Mouse (Mus musculus): ENCODE measurements around the gene Abhd16b. TPM values are rescaled to one million over a fixed set of nuclear protein-coding genes. Genes with fewer than 3 reads are reported as not detected.
"Not testable (repeated sequence)": the region's sequence is repeated elsewhere in the genome, so short reads cannot be mapped to it uniquely, and the experiment has no call there.

The Abhd16b gene
- total RNA-seq, 2 experiments from 2014 or later, result not detected

DNA sequence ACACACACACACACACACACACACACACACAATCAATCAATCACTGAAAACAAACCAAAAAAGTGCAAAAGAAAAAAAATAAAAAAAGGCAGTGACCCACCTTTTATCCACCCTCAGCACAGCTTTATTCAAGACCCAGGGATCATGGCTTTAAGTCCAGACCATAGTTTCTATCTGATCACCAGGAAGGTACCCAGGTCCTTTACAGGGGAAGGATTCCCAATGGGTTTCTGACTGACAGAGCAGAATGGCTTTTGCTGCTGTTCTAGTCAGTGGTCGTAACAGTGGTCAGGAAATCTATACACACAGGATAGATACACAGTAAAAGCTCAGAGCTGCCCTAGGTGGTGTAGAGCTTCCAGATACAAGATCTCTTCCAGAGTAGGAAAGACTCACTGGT lies 7.3 kb upstream of the Abhd16b start:
- DNase-seq (ENCODE audit: low spot score), result no peak

DNA sequence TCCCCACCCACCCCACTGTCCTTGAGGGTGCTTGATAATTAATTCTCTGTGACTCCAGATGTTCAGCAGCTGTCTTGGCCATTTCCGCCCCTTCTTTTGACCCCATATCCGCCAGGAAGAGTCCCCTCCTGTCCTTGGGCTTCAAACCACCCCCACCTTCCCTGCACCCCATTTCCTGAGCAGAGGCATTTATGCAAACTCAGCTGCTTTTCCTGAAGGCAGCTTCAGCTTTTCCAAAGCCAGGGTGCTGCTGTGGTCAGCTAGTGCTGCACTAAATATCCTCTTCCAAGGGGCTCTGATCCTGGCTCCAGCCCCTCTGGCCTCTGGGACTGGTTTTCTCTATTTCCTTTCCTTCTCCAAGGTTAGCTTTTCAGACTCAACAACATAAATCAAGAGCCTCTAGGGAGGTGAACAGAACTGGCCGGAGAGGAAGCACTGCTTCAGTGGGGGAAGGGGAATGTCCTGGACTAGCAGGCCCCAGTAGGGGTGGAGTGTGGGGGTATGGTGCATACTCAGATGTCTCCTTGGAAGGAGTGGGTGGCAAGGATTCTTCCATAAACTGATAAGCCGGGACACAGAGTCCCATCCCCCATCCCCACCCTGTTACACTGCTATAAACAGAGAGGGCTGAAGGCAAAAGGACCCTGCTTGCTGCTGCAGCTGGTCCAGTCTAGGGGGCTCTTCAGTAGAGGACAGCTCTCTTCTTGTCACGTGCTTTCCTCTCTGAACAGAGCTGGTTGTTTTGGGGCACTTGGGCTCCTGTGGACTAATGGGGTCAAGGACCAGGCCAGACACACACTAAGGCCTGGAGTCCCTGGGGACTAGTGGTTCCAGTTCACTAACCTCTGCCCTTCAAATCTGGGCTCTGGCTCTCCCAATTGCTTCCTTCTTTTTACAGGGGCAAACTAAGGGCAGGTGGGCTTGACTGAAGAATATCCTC lies 5.4 kb upstream of the Abhd16b start:
- DNase-seq (ENCODE audit: low spot score), result peak; percentile 44

DNA sequence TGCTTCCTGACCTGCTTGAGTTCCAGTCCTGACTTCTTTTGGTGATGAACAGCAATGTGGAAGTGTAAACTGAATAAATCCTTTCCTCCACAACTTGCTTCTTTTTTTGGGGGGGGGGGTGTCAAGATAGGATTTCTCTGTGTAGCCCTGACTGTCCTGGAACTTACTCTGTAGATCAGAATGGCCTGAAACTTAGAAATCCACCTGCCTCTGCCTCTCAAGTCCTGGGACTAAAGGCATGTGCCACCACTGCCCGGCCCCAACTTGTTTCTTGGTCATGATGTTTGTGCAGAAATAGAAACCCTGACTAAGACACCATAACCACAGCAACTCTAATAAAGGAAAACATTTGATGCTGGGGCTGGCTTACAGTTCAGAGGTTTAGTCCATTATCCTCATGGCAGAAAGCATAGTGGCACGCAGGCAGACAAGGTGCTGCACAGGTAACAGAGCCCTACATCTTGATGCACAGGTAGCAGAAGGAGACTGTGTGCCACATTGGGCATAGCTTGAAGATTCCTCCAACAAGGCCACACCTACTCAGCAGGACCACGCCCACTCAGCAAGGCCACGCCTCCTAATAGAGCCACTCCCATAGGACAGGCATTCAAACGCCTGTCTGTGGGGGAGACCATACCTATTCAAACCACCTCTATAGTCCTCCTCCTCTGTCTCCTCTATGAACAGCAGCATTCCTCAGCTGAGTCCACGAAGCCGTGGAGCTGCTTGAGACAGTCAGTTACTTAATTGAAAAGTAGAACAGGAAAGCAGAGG lies 1.4 kb upstream of the Abhd16b start:
- DNase-seq (ENCODE audit: low spot score), result no peak

DNA sequence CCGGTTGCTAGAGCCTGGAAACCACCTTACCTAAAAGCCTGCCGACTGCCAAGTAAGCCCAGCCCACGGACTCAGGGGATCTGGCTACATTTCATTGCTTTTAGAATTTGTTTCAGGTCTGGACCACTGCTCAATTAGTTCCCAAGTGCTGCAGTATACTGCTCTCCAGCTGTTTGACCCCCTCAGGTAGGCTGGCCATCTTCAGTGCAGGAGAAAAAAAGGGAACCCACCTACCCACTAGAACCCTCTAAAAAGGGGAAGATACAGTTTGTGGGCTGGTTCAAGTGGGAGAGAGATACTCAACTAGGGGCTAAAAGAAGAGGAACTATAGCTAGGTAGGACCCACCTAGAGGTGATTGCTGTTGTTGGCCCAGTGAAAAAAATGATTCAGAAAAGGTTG lies 800 bp upstream of the Abhd16b start:
- no peak for DNase-seq (ENCODE audit: low spot score)

DNA sequence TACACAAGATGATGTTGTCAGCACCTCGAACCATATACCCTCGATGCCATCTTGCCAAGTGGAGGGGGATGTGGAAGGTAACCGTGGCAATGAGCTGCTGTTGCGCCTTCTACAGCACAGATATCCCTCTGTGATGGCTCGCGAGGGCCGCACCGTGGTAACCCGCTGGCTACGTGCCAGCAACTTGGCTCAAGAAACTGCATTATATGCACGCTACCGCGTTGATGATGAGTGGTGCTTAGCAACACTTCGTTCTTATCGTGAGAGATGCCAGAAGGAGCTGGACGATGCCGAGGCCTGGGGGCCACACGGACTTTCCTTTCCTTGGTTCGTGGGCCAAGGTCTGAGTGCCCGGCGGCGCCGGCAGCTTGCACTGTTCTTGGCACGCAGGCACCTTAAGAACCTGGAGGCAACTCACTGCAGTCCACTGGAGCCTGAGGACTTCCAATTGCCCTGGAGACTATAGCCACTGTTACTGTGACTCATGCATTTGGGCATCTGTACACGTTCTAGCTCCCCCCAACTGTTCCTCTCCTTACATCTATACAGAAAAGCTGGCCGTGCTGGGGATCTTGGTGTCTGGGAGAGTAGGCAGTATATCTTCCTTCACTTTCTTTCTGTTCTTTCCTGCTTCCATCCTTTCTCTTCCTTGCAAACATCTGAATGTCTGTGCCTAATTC lies 1.4 kb downstream of the Abhd16b start:
- DNase-seq (ENCODE audit: low spot score), result no peak

DNA sequence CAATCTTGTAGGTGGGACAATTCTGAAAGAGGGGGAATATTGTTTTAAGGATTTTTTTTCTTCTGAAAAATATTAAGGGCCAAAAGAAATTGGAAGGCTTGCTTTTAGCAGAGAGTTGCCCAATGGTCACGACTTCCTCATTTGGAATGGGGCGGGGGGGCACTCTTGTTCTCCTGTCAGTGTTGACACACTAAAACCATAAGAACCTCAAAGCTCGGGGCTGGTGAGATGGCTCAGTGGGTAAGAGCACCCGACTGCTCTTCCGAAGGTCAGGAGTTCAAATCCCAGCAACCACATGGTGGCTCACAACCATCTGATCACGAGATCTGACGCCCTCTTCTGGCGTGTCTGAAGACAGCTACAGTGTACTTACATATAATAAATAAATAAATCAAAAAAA lies 2.8 kb downstream of the Abhd16b start:
- not testable (repeated sequence) for DNase-seq (ENCODE audit: low spot score)

DNA sequence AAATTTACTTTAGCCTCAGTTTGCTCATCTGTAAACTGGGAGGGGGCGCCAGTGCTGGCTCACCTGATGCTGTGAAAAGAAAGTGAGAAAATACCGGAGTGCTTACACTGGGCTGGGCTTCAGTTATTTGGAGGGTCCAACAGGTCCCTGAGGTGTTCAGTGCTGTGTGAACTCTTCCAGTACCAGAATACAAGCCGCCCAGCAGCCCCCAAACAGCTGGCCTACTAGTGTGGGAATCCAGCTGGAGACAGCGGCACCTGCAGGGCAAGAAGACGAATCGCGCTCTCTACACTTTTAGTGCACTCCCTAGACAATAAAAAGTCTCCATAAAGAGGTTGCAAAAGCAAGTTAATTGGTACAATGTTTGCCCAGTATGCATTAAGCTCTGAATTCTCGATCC lies 3.3 kb downstream of the Abhd16b start:
- DNase-seq (ENCODE audit: low spot score), result peak; percentile 62

DNA sequence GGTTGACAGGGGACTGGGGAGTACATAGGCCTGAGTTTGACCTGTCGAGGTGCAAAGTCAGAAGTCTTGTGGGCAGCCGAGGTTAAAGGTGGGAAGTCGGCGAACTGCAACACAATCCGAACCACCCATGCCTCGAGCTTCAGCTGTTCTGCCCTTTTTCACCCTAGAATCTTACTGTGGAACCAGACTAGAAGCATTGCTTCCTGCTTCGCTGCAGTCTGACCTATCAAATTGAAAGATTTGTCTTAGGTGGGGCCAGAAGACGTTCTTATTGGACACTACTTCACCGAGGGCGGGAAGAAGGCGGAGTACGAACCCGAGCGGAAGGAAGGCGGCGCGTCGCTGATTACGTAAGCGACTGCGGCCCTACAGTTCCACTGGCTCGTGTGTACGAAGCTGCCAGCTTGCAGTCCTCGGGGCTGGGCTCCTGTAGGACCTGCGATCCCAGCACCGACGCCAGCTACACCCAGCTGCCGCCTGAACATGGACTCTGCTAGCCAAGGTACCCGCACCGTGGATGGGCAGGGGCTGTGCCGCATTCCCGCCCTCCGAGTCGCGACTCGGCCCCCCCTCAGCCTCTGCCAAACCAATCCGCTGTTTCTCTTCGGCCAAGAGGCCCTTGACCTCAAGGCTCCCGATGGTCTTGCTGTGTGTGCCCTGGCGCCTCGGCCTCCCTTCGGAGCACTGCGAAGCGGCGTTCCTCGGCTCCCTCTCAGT lies 4.0 kb downstream of the Abhd16b start, which contains the start of gene Tpd52l2:
Tpd52l2 (plus strand) TSS at position 312 of the 717 bp plus-strand sequence.
- peak; percentile 92 for DNase-seq (ENCODE audit: low spot score)

DNA sequence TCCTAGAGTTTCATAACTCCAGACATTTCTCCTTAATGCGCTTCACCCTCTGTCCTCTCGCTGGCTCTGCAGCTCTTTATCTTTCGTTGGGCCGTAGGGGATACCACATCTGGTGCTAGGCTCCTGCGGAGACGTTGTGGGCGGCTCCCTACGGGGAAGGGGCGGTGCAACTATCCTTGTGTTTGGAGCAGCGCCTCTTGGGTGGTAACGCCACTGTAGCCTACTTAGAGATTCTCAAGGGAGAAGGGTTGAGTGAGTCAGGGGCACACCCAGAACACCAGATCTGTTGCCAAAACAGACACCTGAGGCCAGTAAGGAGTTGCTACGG lies 4.5 kb downstream of the Abhd16b start:
- DNase-seq (ENCODE audit: low spot score), result peak; percentile 66

DNA sequence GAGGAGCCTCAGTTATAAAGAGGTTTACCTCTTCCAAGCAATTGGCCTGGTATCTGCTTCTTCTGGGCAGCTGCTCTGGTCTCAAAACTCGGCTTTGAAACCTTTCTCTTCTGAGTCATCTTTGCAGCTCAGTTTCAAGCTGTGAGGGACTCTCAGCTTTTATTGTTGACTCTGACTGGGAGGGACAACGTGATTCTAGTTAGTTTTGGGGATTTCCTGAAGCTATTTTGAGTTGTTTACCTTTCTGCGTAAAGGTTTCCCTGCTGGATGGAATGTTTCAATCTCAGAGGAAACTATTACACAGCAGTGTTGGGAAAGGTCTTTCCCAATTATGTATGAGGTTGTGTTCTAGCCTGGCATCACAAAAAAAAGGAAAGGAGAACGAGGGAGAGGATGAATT lies 5.6 kb downstream of the Abhd16b start:
- DNase-seq (ENCODE audit: low spot score), result no peak

DNA sequence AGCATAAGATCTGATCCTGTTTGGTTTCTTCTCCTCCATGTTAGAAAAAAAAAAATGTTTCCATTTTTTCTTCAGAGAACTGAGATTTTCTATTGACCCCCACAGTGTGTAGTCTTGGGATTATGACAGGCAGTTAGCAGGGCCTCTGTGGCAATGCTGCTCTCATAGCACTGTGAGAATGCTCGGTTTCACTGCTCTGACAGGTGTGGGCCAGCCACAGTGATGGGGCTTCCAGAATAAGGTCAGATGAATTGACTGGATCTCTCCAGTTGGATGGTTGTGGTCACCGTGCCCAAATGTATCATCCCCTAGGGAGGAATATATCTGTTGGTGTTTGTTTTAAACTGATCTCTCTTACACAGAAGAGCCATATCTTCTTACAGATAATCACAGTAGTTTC lies 16.2 kb downstream of the Abhd16b start:
- no peak for DNase-seq (ENCODE audit: low spot score)

DNA sequence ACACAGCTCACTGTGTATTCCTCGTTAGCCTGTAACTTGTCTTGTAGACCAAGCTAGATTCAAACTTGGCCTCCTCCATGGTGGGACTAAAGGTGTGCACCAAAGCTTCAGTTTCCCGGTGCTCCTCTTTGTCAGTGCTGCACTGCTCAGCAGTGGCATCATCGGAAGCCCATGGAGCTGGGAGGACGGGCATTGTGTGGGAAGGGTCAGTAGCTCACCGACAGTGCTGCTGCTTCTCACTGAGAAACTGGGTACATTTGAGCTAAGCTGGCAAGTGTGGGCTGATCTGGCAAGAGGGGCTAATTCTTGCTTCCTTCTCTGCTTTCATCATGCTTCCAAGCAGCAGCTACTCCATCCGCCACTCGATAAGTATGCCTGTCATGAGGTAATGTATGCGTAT lies 18.2 kb downstream of the Abhd16b start:
- no peak for DNase-seq (ENCODE audit: low spot score)

DNA sequence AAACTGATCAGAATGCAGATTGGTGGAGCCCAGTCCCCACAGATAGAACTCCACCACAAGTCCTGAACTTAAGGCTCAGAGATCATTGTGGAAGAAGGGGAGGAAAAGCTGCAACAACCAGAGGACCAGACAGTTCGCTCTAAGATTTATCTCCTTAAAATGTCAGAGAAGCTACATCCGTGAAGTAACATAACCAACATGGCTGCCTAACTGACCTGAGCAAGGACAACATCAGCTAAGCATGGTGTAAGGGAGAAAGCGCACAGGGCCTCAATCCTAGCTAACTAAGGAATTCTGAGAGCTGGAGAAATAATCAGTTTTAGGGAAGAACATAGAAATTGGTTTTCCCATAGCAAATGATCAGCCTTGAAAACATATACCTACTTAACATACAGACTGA lies 26.2 kb downstream of the Abhd16b start:
- no peak for DNase-seq (ENCODE audit: low spot score)

DNA sequence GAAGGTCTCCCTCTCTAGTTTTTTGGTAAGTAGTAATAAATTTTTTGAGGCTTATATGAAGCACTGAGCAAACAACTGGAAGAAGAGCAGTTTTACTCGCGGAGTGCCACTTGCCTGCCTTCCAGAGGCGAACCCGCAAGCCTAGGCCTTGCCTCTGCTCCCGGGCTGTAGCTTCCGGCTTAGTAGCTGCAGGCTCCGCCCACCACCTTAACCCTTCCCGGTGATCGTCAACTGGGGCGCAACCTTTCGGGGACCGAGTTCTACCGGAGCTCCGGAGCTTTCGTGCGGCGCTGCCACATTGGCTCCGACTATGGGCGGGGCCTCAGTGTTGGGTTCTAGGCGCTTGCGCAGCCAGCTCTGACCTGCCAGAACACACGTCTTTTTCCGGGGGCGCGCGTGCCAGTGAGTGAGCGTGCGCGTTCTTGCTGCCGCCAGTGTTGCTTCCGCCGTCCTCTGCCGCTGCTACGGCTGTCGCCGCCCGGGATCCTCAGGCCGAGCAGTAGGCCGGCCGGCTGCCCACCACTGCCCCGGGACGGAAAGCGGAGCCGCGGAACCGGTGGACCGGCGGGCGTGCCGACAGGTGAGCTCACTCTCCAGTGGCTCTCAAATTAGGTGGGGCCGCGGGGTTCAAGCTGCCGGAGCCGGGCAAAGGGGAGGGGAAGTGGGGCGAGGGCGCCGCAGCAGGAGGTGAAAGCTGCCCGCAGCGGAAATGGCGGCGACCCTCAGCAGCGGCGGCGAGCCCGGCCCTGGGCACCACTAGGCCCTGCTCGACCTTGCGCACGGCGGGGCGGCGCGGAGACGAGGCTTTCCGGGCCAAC lies 27.3 kb downstream of the Abhd16b start, which contains the start of gene Dnajc5:
Dnajc5 (plus strand) TSS at position 368 of the 818 bp plus-strand sequence.
- peak; percentile 98 for DNase-seq (ENCODE audit: low spot score)

DNA sequence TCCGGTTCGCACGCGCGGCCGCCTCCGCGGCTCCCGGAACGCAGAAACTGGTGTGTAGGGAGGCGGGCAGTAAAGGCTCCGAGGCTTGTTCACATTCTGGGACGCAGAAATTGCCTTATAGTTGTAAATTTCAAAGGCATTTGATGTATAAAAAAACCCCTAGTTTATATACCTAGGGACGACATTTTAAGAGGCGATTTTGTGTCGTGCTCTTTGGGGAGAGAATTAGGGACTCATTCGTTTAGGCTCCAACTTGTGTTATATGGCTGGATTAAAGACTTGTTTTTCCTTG lies 27.9 kb downstream of the Abhd16b start:
- DNase-seq (ENCODE audit: low spot score), result no peak

DNA sequence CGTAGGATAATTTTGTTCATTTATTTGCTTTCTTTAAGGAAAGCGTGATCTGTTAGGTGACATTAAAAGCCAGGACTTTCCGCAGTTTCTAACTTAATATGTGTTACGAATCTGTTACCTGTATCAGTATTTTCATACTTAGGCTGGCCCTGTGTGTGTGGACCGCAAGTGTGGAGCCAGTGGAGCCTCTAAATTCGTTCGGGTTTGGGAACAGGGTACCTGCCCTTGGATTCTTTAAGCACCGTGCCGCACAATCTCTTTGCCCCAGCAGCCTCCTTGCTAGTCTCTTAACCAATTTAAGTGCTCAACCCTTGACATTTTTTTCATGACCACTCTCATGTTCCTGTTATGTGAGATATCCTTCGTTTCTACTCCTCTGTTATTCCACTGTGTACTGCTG lies 28.5 kb downstream of the Abhd16b start:
- DNase-seq (ENCODE audit: low spot score), result no peak

DNA sequence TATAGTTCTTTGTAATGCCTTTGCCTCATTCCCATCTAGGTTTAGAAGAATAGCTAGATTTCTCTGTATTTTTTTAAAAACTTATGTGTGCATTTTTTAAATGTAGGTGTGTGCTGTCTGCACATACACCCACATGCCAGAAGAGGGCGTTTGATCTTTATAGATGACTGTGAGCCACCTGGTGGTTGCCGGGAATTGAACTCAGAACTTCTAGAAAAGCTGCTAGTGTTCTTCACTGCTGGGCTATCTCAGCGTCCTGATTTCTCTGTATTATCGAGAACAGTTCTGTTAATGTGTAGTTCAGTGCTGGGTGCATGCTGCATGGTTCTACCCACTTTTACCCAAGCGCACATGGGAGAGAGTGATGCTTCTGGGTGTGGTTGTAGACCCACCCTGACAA lies 29.8 kb downstream of the Abhd16b start:
- DNase-seq (ENCODE audit: low spot score), result no peak

DNA sequence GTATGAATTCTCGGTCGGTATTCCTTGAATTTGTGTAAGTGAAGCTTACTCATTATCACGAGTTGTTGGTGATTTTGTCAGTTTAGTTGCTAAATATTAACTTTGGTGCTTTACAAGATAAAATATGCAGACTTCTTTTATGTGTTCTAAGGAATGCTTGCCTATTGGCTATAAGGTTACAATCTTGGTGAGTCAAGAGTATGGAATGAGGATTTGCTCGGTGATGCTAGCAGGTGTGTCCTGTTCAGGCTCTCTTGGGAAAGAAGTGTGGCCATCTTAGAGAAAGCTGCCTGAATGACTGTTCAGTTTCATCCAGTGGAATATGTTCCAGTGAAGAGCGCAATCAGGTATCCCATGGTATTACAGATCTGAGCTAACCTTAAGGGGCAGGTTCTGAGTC lies 32.5 kb downstream of the Abhd16b start:
- DNase-seq (ENCODE audit: low spot score), result no peak

DNA sequence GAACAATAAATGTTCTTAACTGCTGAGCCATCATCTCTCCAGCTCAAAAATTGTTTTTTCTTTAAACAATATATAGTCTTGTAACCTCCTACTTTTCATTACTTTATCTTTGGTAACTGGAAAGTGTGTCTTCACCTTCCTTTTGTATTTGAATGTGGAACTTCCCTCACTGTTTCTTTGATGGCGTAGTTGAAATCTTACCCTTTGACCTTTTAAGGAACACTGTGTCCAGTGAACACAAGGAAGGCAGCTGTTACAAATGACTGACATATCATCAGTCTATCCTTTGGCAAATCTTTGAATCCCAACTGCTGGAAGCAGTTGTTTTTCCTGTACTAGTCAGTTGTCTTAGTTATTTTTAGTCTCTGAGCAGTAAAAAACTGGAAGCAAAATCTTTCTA lies 36.1 kb downstream of the Abhd16b start:
- DNase-seq (ENCODE audit: low spot score), result no peak

DNA sequence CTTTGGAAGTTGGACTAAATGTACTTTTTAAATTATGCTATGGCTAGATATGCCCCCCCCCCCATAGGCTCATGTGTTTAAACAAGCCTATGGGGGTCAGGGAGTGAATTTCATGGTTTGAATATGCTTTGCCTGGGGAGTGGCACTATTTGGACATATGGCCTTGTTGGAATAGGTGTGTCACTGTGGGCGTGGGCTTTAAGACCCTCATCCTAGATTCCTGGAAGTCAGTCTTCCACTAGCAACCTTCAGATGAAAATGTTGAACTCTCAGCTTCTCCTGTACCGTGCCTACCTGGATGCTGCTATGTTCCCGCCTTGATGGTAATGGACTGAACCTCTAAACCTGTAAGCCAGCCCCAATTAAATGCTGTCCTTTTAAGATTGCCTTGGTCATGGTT lies 39.6 kb downstream of the Abhd16b start:
- DNase-seq (ENCODE audit: low spot score), result no peak

DNA sequence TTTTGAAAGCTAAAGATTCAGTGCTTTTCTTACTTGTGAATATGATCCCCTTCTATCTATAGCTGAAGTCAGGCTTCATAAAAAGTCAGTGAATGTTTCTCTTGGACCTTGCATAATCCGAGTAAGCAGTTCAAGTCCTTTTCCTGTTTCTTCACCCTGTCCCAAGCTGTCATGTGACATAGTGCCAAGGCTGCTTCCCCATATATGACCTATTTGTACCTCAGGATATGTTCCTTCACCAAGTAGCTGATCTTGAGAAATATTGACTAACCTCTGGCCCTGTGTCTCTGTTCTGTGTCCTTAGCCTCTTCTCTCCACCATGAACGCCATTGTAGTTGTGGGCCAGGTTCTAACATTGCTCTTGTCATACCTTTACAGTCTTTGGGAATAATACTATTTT lies 43.4 kb downstream of the Abhd16b start:
- DNase-seq (ENCODE audit: low spot score), result no peak

All from gastrocnemius, adult 18-20 months (tissue).